Mouse (Mus musculus): ENCODE results near the gene N4bp1. TPM values are rescaled to one million over a fixed set of nuclear protein-coding genes. Genes with fewer than 3 reads are reported as not detected.

Gene N4bp1
- polyA plus RNA-seq, 1 experiment from 2014 or later, result 10.9 TPM

DNA sequence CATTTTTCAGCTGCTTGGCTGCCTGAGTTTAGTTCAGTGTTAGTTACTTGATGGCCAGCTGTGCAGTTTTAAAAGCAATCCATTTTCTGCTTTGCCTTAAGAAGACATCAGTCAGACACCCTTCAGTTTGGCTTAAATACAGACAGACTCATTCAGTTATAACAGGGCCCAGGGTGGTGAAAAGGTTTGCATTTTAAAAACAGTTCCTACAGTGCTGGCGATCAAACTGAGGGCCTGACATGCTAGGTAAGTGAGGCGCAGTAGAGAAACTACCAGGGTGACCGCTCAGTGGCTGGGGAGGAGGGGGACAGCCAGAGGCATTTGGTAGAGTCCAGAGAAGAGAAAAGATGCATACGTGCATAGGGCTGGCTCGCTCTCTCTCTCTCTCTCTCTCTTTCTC lies 36.2 kb downstream of the N4bp1 start:
- H3K4me1 ChIP-seq, result peaks cover 4% of the 10 kb centered on the region; the same call in 1 of the 2 replicates
- no peaks in the 10 kb centered on the region for H3K27me3 ChIP-seq
- H3K27ac ChIP-seq (replicated peaks), result no peak overlapping the region
- H3K4me2 ChIP-seq (replicated peaks), result no peak overlapping the region
- H3K9me3 ChIP-seq, result no peaks in the 10 kb centered on the region
- no peak overlapping the region for H3K4me3 ChIP-seq
- H3K9ac ChIP-seq (replicated peaks), result no peak overlapping the region
- WGBS, result 79% methylated on average over 5 of the region's 5 CpGs
- H3K36me3 ChIP-seq, result peaks cover 16% of the 10 kb centered on the region
- no peak for ATAC-seq (replicated peaks)

DNA sequence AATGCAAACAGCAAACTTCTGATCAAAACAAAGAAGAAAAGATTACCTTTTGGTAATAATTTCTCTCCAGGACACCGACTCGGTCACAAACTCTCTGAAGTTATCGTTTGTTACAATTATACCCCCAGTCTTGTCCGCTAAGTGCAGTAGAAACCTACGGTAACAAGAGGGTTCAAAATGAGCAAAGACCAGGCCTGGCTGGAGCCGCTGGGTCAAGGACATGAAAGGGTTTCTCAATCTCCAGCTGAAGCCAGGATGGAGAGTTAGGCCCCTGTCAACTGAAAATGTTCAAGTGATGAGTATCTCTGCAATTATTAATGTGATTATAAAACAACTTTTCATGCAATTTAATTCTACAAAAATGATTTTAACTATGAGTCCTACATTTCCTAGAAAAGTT lies 36.7 kb downstream of the N4bp1 start:
- H3K4me2 ChIP-seq (replicated peaks), result no peak overlapping the region
- H3K4me1 ChIP-seq, result peaks cover 4% of the 10 kb centered on the region; the same call in 1 of the 2 replicates
- no peaks in the 10 kb centered on the region for H3K27me3 ChIP-seq
- H3K27ac ChIP-seq (replicated peaks), result no peak overlapping the region
- H3K4me3 ChIP-seq, result no peak overlapping the region
- peaks cover 18% of the 10 kb centered on the region for H3K36me3 ChIP-seq
- WGBS, result 95% methylated on average over 6 of the region's 6 CpGs
- no peak for ATAC-seq (replicated peaks)
- H3K9me3 ChIP-seq, result no peaks in the 10 kb centered on the region
- H3K9ac ChIP-seq (replicated peaks), result no peak overlapping the region

GRCm38 (mm10) chr8:86847091-86847490 lies 38.0 kb downstream of the N4bp1 start:
- peaks cover under 1% of the 10 kb centered on the region; the same call in 1 of the 2 replicates for H3K4me1 ChIP-seq
- H3K4me3 ChIP-seq, result no peak overlapping the region
- H3K27ac ChIP-seq (replicated peaks), result no peak overlapping the region
- no peak for ATAC-seq (replicated peaks)
- no peaks in the 10 kb centered on the region for H3K27me3 ChIP-seq
- 95% methylated on average over 3 of the region's 3 CpGs for WGBS
- H3K9me3 ChIP-seq, result no peaks in the 10 kb centered on the region
- H3K36me3 ChIP-seq, result peaks cover 28% of the 10 kb centered on the region
- no peak overlapping the region for H3K4me2 ChIP-seq (replicated peaks)
- H3K9ac ChIP-seq (replicated peaks), result no peak overlapping the region

DNA sequence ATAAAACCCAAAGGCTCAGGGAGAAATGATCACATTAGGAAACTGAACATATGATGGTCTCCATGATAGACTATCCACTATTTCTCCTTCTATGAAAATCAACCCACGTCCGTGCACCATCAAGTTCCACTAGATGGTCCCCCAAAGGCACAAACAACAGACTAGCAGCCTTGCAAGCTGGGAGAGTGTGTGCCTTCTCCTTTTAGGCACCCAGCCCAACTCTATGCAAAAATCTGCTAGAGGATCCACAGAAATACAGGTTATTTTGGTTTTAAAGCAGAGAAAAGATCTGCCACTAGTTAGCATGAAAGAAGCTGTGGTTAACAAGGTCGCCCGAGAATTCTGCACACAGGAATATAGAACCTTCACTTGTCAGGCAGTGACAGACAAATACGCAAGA lies 39.2 kb downstream of the N4bp1 start:
- Histone ChIP-seq H3K4me3 (no peak overlapping the region), H3K4me2 (replicated peaks) (no peak overlapping the region), H3K27ac (replicated peaks) (no peak overlapping the region), H3K27me3 (no peaks in the 10 kb centered on the region), H3K4me1 (no peaks in the 10 kb centered on the region), H3K36me3 (peaks cover 36% of the 10 kb centered on the region), H3K9me3 (no peaks in the 10 kb centered on the region), H3K9ac (replicated peaks) (no peak overlapping the region)
- no peak for ATAC-seq (replicated peaks)
- WGBS, result 94% methylated on average over 5 of the region's 5 CpGs

GRCm38 (mm10) chr8:86844856-86845255 lies 40.2 kb downstream of the N4bp1 start:
- peaks cover 36% of the 10 kb centered on the region for H3K36me3 ChIP-seq
- H3K27me3 ChIP-seq, result no peaks in the 10 kb centered on the region
- no peak overlapping the region for H3K27ac ChIP-seq (replicated peaks)
- no peak overlapping the region for H3K4me3 ChIP-seq
- H3K4me1 ChIP-seq, result no peaks in the 10 kb centered on the region
- no peak for ATAC-seq (replicated peaks)
- no peak overlapping the region for H3K4me2 ChIP-seq (replicated peaks)
- no peak overlapping the region for H3K9ac ChIP-seq (replicated peaks)
- 93% methylated on average over 6 of the region's 6 CpGs for WGBS
- no peaks in the 10 kb centered on the region for H3K9me3 ChIP-seq

DNA sequence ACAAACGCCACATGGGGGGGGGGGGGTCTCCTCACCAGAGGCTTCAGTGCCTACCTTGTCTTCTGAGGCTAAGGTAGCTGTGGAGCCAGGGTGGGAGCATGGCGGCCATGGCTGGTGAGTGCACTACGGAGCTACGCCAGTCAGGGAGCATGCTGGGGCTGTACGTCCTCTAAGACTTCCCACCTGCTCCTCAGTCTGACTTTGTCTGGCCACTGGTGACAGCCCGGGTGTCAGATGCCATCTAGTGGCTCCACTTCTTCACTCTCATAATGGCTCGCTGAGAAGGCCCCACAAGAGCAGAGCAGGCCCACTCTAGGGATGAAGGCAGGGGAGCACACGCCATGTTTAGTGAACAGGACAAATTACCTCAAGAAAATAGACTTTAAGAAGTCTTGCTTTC lies 41.2 kb downstream of the N4bp1 start:
- Histone ChIP-seq H3K4me3 (no peak overlapping the region), H3K4me2 (replicated peaks) (no peak overlapping the region), H3K9ac (replicated peaks) (no peak overlapping the region), H3K4me1 (no peaks in the 10 kb centered on the region), H3K27me3 (no peaks in the 10 kb centered on the region), H3K27ac (replicated peaks) (no peak overlapping the region), H3K9me3 (no peaks in the 10 kb centered on the region), H3K36me3 (peaks cover 41% of the 10 kb centered on the region)
- ATAC-seq (replicated peaks), result peak; percentile 53; the same call in 1 of the 2 replicates
- 74% methylated on average over 8 of the region's 8 CpGs for WGBS

- Histone ChIP-seq H3K27me3 (no peaks in the 10 kb centered on the region), H3K9me3 (no peaks in the 10 kb centered on the region), H3K36me3 (peaks cover 41% of the 10 kb centered on the region), H3K4me1 (no peaks in the 10 kb centered on the region), H3K27ac (replicated peaks) (no peak overlapping the region), H3K4me3 (no peak overlapping the region), H3K9ac (replicated peaks) (no peak overlapping the region), H3K4me2 (replicated peaks) (no peak overlapping the region)
- ATAC-seq (replicated peaks), result no peak
- 83% methylated on average over 8 of the region's 8 CpGs for WGBS
Measured at GRCm38 (mm10) chr8:86841556-86842309, 43.3 kb downstream of the N4bp1 start.

- no peaks in the 10 kb centered on the region for H3K27me3 ChIP-seq
- H3K27ac ChIP-seq (replicated peaks), result no peak overlapping the region
- H3K4me3 ChIP-seq, result no peak overlapping the region
- no peaks in the 10 kb centered on the region for H3K4me1 ChIP-seq
- H3K9ac ChIP-seq (replicated peaks), result no peak overlapping the region
- WGBS, result 96% methylated on average over 12 of the region's 12 CpGs
- ATAC-seq (replicated peaks), result 0 out of 2 replicates have a peak, but pooled peaks have one; percentile 46
- H3K9me3 ChIP-seq, result no peaks in the 10 kb centered on the region
- H3K4me2 ChIP-seq (replicated peaks), result no peak overlapping the region
- H3K36me3 ChIP-seq, result peaks cover 32% of the 10 kb centered on the region
Measured at GRCm38 (mm10) chr8:86840120-86840693, 44.9 kb downstream of the N4bp1 start.

DNA sequence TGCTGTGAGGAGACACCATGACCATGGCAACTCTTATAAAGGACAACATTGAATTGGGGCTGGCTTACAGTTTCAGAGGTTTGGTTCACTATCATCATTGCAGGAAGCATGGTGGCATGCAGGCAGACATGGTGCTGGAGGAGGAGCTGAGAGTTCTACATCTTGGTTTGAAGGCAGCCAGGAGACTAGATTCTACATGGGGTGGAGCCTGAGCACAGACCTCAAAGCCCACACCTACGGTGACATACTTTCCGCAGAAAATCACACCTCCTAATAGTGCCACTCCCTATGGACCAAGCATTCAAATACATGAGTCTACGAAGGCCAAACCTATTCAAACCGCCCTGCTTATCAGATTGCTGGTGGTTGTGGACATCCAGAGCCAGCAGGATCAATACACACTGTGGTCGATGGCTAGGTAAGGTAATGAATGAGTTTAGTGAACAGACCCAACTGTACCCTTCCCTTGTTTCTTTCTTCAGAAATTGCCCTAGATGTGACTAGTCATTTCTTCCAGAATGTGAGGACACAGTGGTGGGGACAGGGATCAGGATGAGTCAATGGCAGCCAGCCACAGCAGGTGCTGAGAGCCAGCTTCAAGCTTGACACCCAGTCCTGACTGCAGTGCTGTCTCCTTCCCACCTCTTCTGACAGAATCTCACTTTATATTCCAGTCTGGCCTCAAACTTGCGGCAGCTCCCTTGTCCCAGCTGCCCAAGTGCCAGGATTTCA lies 46.2 kb downstream of the N4bp1 start:
- no peaks in the 10 kb centered on the region for H3K4me1 ChIP-seq
- no peaks in the 10 kb centered on the region for H3K27me3 ChIP-seq
- ATAC-seq (replicated peaks), result no peak
- H3K4me2 ChIP-seq (replicated peaks), result no peak overlapping the region
- H3K9ac ChIP-seq (replicated peaks), result no peak overlapping the region
- peaks cover 24% of the 10 kb centered on the region; the same call in 1 of the 2 replicates for H3K36me3 ChIP-seq
- 94% methylated on average over 6 of the region's 6 CpGs for whole genome bisulfite sequencing
- no peaks in the 10 kb centered on the region for H3K9me3 ChIP-seq
- no peak overlapping the region for H3K4me3 ChIP-seq
- H3K27ac ChIP-seq (replicated peaks), result no peak overlapping the region

GRCm38 (mm10) chr8:86837234-86837633 lies 47.8 kb downstream of the N4bp1 start:
- Histone ChIP-seq H3K27ac (replicated peaks) (no peak overlapping the region), H3K36me3 (peaks cover 14% of the 10 kb centered on the region; the same call in 1 of the 2 replicates), H3K4me1 (no peaks in the 10 kb centered on the region), H3K9me3 (no peaks in the 10 kb centered on the region), H3K27me3 (no peaks in the 10 kb centered on the region), H3K9ac (replicated peaks) (no peak overlapping the region), H3K4me2 (replicated peaks) (no peak overlapping the region), H3K4me3 (no peak overlapping the region)
- no peak for ATAC-seq (replicated peaks)
- WGBS, result 92% methylated on average over 2 of the region's 2 CpGs

DNA sequence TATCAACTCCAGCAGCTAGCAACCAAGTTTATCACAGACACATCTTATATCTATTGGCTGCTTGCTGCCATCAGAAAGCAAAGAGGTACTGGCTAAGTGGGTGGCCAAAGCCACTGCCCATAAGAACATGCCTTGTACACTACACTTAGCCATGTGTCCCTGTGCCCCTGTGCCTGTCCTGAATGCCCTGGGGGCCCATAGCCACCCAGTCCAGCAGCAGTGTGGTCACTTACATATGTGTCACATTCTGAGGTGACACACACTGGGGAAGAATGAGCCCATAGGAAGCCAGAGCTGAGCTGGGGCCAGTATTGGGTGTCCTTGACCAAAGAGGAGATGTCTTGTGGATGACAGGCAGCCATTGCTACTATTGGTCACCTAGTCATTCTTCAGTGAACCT lies 49.2 kb downstream of the N4bp1 start:
- 0 out of 2 replicates have a peak, but pooled peaks cover 5% of the 10 kb centered on the region for H3K36me3 ChIP-seq
- no peaks in the 10 kb centered on the region for H3K9me3 ChIP-seq
- no peaks in the 10 kb centered on the region for H3K4me1 ChIP-seq
- ATAC-seq (replicated peaks), result no peak
- no peak overlapping the region for H3K4me2 ChIP-seq (replicated peaks)
- no peak overlapping the region for H3K9ac ChIP-seq (replicated peaks)
- no peaks in the 10 kb centered on the region for H3K27me3 ChIP-seq
- no peak overlapping the region for H3K4me3 ChIP-seq
- H3K27ac ChIP-seq (replicated peaks), result no peak overlapping the region

Data from forebrain, embryonic 15.5 days (tissue).